Comparison of ENCODE assay signal across 9 mouse cellular contexts in genomic region chr6:134439401-134440021, GRCm38 (mm10). TPM values are rescaled to one million over a fixed set of nuclear protein-coding genes. Genes with fewer than 3 reads are reported as not detected.
A peak's percentile ranks its signal among the peaks of the same experiment; 100 is the strongest.
DNase-seq lines count a peak whose midpoint lies in the region; ATAC-seq and TF ChIP-seq lines count a peak whose summit lies in the region.
"Had no signal": no experiment of that assay in that cellular context is flagged by ENCODE, and none has a peak within 500 bp of the region (broad histone marks: within the 10 kb centered on the region; RNA-seq: fewer than 3 reads in every experiment).

No protein-coding gene starts in this region.

- peak; percentile 88 for ATAC-seq in lung, embryonic 14.5 days (ENCODE audit: insufficient read depth)
- ATAC-seq in embryonic facial prominence, embryonic 12.5 days (ENCODE audit: insufficient number of reproducible peaks, insufficient read depth, low FRiP score, low TSS enrichment) = peak; percentile 86
- ATAC-seq in midbrain, embryonic 11.5 days (ENCODE audit: low FRiP score) = peak; percentile 36
- peak; percentile 34; the same call in 1 of the 2 replicates for ATAC-seq in stomach, embryonic 16.5 days (ENCODE audit: insufficient read depth, low FRiP score)

- WGBS in lung, embryonic 14.5 days = 16% methylated on average over 23 of the region's 23 CpGs
- WGBS in lung, adult 2 months = 38% methylated on average over 23 of the region's 23 CpGs
- 6% methylated on average over 23 of the region's 23 CpGs for WGBS in embryonic facial prominence, embryonic 12.5 days
- WGBS in midbrain, embryonic 11.5 days = 25% methylated on average over 23 of the region's 23 CpGs
- WGBS in stomach, embryonic 16.5 days = 22% methylated on average over 23 of the region's 23 CpGs

- H3K27me3 ChIP-seq in lung, embryonic 14.5 days (ENCODE audit: insufficient read depth, low read length) = no peaks in the 10 kb centered on the region
- H3K27me3 ChIP-seq in embryonic facial prominence, embryonic 12.5 days = no peaks in the 10 kb centered on the region
- no peaks in the 10 kb centered on the region; the same call in 1 of the 2 replicates for H3K27me3 ChIP-seq in midbrain, embryonic 11.5 days (ENCODE audit: control insufficient read depth, insufficient read depth, low read length)
- H3K27me3 ChIP-seq in stomach, embryonic 16.5 days (ENCODE audit: control insufficient read depth, insufficient read depth, low read length) = no peaks in the 10 kb centered on the region

- H3K4me3 ChIP-seq in lung, embryonic 14.5 days (ENCODE audit: low read depth, low read length) = peak overlapping the region; percentile 17; the same call in 1 of the 2 replicates
- no peak overlapping the region for H3K4me3 ChIP-seq in lung, adult 2 months (replicated peaks; ENCODE audit: extremely low read depth, low read depth, low read length)
- peak overlapping the region; percentile 26 for H3K4me3 ChIP-seq in embryonic facial prominence, embryonic 12.5 days
- H3K4me3 ChIP-seq in layer of hippocampus, adult 2 months = peak overlapping the region; percentile 48
- H3K4me3 ChIP-seq in midbrain, embryonic 11.5 days (ENCODE audit: low read depth, low read length) = peak overlapping the region; percentile 6; the same call in 1 of the 2 replicates
- peak overlapping the region; percentile 32 for H3K4me3 ChIP-seq in stomach, embryonic 16.5 days (replicated peaks; ENCODE audit: low read length)

- no peaks in the 10 kb centered on the region; the same call in 1 of the 2 replicates for H3K4me1 ChIP-seq in lung, embryonic 14.5 days (ENCODE audit: insufficient read depth)
- H3K4me1 ChIP-seq in lung, adult 2 months (ENCODE audit: control insufficient read depth, insufficient read depth, low read length) = peaks cover 11% of the 10 kb centered on the region
- H3K4me1 ChIP-seq in embryonic facial prominence, embryonic 12.5 days = peaks cover 27% of the 10 kb centered on the region; the same call in 1 of the 2 replicates
- peaks cover 7% of the 10 kb centered on the region; the same call in 1 of the 2 replicates for H3K4me1 ChIP-seq in midbrain, embryonic 11.5 days (ENCODE audit: control insufficient read depth, insufficient read depth, low read length)
- H3K4me1 ChIP-seq in stomach, embryonic 16.5 days (ENCODE audit: control insufficient read depth, insufficient read depth, low read length) = peaks cover 16% of the 10 kb centered on the region

- no peak for TF ChIP-seq POLR2A in lung, adult 2 months (IDR thresholded peaks at IDR 0.05; ENCODE audit: borderline replicate concordance, extremely low read depth, low read depth, low read length)

- TF ChIP-seq CTCF in lung, embryonic 14.5 days (IDR thresholded peaks at IDR 0.05; ENCODE audit: low read depth) = no peak
- TF ChIP-seq CTCF in lung, adult 2 months (IDR thresholded peaks at IDR 0.05; ENCODE audit: insufficient read depth, low read length) = no peak
- TF ChIP-seq CTCF in layer of hippocampus, adult 2 months (conservative IDR thresholded peaks at IDR 0.05) = no peak

- DNase-seq in lung, embryonic 14.5 days = peak; percentile 86
- no peak for DNase-seq in lung, adult 2 months
- peak; percentile 31 for DNase-seq in heart, adult 8-10 months (ENCODE audit: low spot score)
- DNase-seq in layer of hippocampus, adult 2 months (ENCODE audit: low spot score in 2 of 2) = peak; percentile 29 to 32
- peak; percentile 94 for DNase-seq in midbrain, embryonic 11.5 days (ENCODE audit: low spot score, missing footprints)
- no peak for DNase-seq in adrenal gland, postnatal 25 days

- no peaks in the 10 kb centered on the region for H3K9me3 ChIP-seq in lung, embryonic 14.5 days (ENCODE audit: low read depth, low read length)
- H3K9me3 ChIP-seq in embryonic facial prominence, embryonic 12.5 days = no peaks in the 10 kb centered on the region
- no peaks in the 10 kb centered on the region for H3K9me3 ChIP-seq in midbrain, embryonic 11.5 days (ENCODE audit: control insufficient read depth, low read length)
- no peaks in the 10 kb centered on the region for H3K9me3 ChIP-seq in stomach, embryonic 16.5 days (replicated peaks; ENCODE audit: control insufficient read depth, low read length)

- H3K4me2 ChIP-seq in lung, embryonic 14.5 days = peak overlapping the region; percentile 55
- H3K4me2 ChIP-seq in embryonic facial prominence, embryonic 12.5 days (replicated peaks) = peak overlapping the region; percentile 53
- H3K4me2 ChIP-seq in midbrain, embryonic 11.5 days = peak overlapping the region; percentile 33
- H3K4me2 ChIP-seq in stomach, embryonic 16.5 days (ENCODE audit: low read depth, low read length) = peak overlapping the region; percentile 54

- H3K27ac ChIP-seq in lung, embryonic 14.5 days (ENCODE audit: low read depth) = peak overlapping the region; percentile 73; the same call in 1 of the 2 replicates
- H3K27ac ChIP-seq in embryonic facial prominence, embryonic 12.5 days = peak overlapping the region; percentile 94
- H3K27ac ChIP-seq in layer of hippocampus, adult 2 months = peak overlapping the region; percentile 83
- no peak overlapping the region for H3K27ac ChIP-seq in midbrain, embryonic 11.5 days (ENCODE audit: low read depth, low read length)
- peak overlapping the region; percentile 58 for H3K27ac ChIP-seq in stomach, embryonic 16.5 days (ENCODE audit: low read length)

- H3K36me3 ChIP-seq in lung, embryonic 14.5 days (ENCODE audit: insufficient read depth) = no peaks in the 10 kb centered on the region
- no peaks in the 10 kb centered on the region for H3K36me3 ChIP-seq in embryonic facial prominence, embryonic 12.5 days
- H3K36me3 ChIP-seq in midbrain, embryonic 11.5 days (ENCODE audit: control insufficient read depth, insufficient read depth, low read length) = no peaks in the 10 kb centered on the region
- H3K36me3 ChIP-seq in stomach, embryonic 16.5 days (ENCODE audit: control insufficient read depth, insufficient read depth, low read length) = no peaks in the 10 kb centered on the region

- peak overlapping the region; percentile 40 for H3K9ac ChIP-seq in lung, embryonic 14.5 days
- H3K9ac ChIP-seq in embryonic facial prominence, embryonic 12.5 days = peak overlapping the region; percentile 9; the same call in 1 of the 2 replicates
- peak overlapping the region; percentile 11 for H3K9ac ChIP-seq in midbrain, embryonic 11.5 days (ENCODE audit: low read length)
- H3K9ac ChIP-seq in stomach, embryonic 16.5 days (ENCODE audit: low read length) = peak overlapping the region; percentile 58

RNA-seq across cellular contexts. Expression of gene Bcl2l14, which starts 43.4 kb away (rescaled TPM):
- 2.8 and 3.6 TPM in 2 replicates for polyA plus RNA-seq in lung, embryonic 14.5 days (2014; fragmentation: Nextera tagmentation; extraction: Ambion mirVana)
- polyA plus RNA-seq in lung, adult 2 months (2012; rRNA removed) = 0.81 and 1.2 TPM in 2 replicates
- polyA plus RNA-seq in embryonic facial prominence, embryonic 12.5 days (2016; fragmentation: Nextera tagmentation; extraction: Ambion mirVana) = 0.88 and 0.98 TPM in 2 replicates
- total RNA-seq in heart, adult 8-10 months (2022) = not detected
- total RNA-seq in layer of hippocampus, adult 2 months (2021) = not detected
- polyA plus RNA-seq in midbrain, embryonic 11.5 days (2014; fragmentation: Nextera tagmentation; extraction: Ambion mirVana) = not detected in 2 replicates
- polyA plus RNA-seq in stomach, embryonic 16.5 days (2015; fragmentation: Nextera tagmentation; extraction: Ambion mirVana) = 15.6 and 20.4 TPM in 2 replicates
- total RNA-seq in adrenal gland, postnatal 25 days (2021) = 0.24 TPM in 1 of 2 replicates, not detected in the other
- total RNA-seq: layer of hippocampus, postnatal 25 days had no signal

Comparison
In these comparisons a context has a peak if more than half of its experiments do, and no peak if none do; other contexts are left out.
1. DNase-seq: peak in lung, embryonic 14.5 days (single experiment), heart, adult 8-10 months (single experiment), layer of hippocampus, adult 2 months (2 of 2) and midbrain, embryonic 11.5 days (single experiment); none in lung, adult 2 months (single experiment) and adrenal gland, postnatal 25 days (single experiment).
2. ATAC-seq: peak in every context shown above with its lines; median percentile 88 in lung, embryonic 14.5 days; 86 in embryonic facial prominence, embryonic 12.5 days; 36 in midbrain, embryonic 11.5 days; 34 in stomach, embryonic 16.5 days.
3. Peak in every context shown above with its lines, with median percentiles within 50 percentile points of each other: H3K4me2 ChIP-seq and H3K9ac ChIP-seq.